Mouse (Mus musculus) kidney, embryonic 14.5 days (tissue): ENCODE results near the gene Tubgcp6. TPM values are rescaled to one million over a fixed set of nuclear protein-coding genes. Genes with fewer than 3 reads are reported as not detected.
A peak's percentile ranks its signal among the peaks of the same experiment; 100 is the strongest.

ENCODE experiments used
- ATAC-seq: fragments of 200-750 bp; cut with Nextera tagmentation; 2 replicates; pipeline ENCODE4 v1.8.0; 2017; ENCODE audit warnings: moderate number of reproducible peaks, mild to moderate bottlenecking, moderate TSS enrichment, moderate library complexity; ENCODE audit not compliant: low FRiP score, low TSS enrichment
- H3K27ac ChIP-seq: fragments of 300-500 bp; sonication (generic); 2 replicates; pipeline ENCODE4 v1.5.1; 2014; ENCODE audit warnings: low read depth, mild to moderate bottlenecking, low read length, moderate library complexity, mixed read lengths
- H3K27me3 ChIP-seq: fragments of 300-500 bp; sonication (generic); 2 replicates; pipeline ENCODE4 v1.6.1; 2014; ENCODE audit warnings: mild to moderate bottlenecking, low read length; ENCODE audit not compliant: control insufficient read depth, insufficient read depth
- H3K36me3 ChIP-seq: fragments of 300-500 bp; sonication (generic); 2 replicates; pipeline ENCODE4 v1.6.1; 2014; ENCODE audit warnings: low read length, mixed read lengths; ENCODE audit not compliant: control insufficient read depth, insufficient read depth
- H3K4me1 ChIP-seq: fragments of 300-500 bp; sonication (generic); 2 replicates; pipeline ENCODE4 v1.6.1; 2014; ENCODE audit warnings: low read length, mixed read lengths; ENCODE audit not compliant: control insufficient read depth, insufficient read depth
- H3K4me2 ChIP-seq: fragments of 300-500 bp; sonication (generic); replicated peaks from 2 replicates; pipeline ENCODE4 v1.6.1; 2014; ENCODE audit warnings: low read depth, mild to moderate bottlenecking, low read length
- H3K4me3 ChIP-seq: fragments of 300-500 bp; sonication (generic); 2 replicates; pipeline ENCODE4 v1.5.1; 2014; ENCODE audit warnings: mild to moderate bottlenecking, low read length
- H3K9ac ChIP-seq: fragments of 300-500 bp; sonication (generic); 2 replicates; pipeline ENCODE4 v1.6.1; 2014; ENCODE audit warnings: low read depth, mild to moderate bottlenecking, low read length, moderate library complexity
- H3K9me3 ChIP-seq: fragments of 300-500 bp; sonication (generic); 2 replicates; pipeline ENCODE4 v1.6.1; 2016; ENCODE audit warnings: low read length; ENCODE audit not compliant: control insufficient read depth
- WGBS: fragments of 180-500 bp; shearing (Covaris S2); extraction: QIAGEN DNeasy Blood & Tissue Kit; methylation state at CpG from one replicate; pipeline ENCODE4 v1.1.7; 2014; 5-methylcytosine and 5-hydroxymethylcytosine counted together
- polyA plus RNA-seq: library from polyadenylated mRNA; unstranded; fragments of >200 nt; fragmentation: Nextera tagmentation; extraction: Ambion mirVana; gene quantifications from 2 replicates; pipeline ENCODE4 v1.2.1, GENCODE M21; 2014

The Tubgcp6 gene
- polyA plus RNA-seq, 1 experiment from 2014 or later: 21.0 TPM

- H3K36me3 ChIP-seq: peaks cover 48% of the 10 kb centered on the region
- no peak overlapping the region for H3K27ac ChIP-seq
- WGBS: 94% methylated on average over 2 of the region's 2 CpGs
Observed at GRCm38 (mm10) chr15:89084826-89085225, 38.1 kb downstream of the Tubgcp6 start.

DNA sequence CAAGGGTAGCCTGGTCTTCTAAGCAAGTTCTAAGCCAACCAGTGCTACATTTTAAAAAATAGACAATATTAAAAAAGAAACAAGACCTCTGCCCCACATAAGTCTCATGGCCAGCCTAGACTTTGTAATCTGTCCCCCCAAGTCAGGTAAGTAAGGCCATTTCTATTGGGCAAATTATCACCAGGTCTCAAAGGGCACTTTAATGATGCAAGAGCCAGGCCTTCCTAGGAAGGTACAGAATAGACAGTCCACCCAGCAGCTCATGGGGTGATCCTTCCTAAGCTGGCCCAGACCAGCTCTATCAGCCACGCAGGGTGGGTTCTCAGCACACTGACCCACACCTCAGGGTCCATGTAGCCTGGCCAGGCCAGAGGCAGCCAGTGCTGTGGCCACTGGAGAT, 39.0 kb downstream of the Tubgcp6 start:
- no peaks in the 10 kb centered on the region for H3K9me3 ChIP-seq
- no peak overlapping the region for H3K4me3 ChIP-seq
- H3K27ac ChIP-seq: no peak overlapping the region
- H3K4me2 ChIP-seq: no peak overlapping the region
- H3K27me3 ChIP-seq: no peaks in the 10 kb centered on the region
- H3K9ac ChIP-seq: no peak overlapping the region
- peaks cover 50% of the 10 kb centered on the region for H3K36me3 ChIP-seq
- H3K4me1 ChIP-seq: no peaks in the 10 kb centered on the region
- 83% methylated on average over 1 of the region's 1 CpGs for WGBS
- ATAC-seq: no peak

More at GRCm38 (mm10) chr15:89084826-89085225, 38.1 kb downstream of the Tubgcp6 start:
- Histone ChIP-seq H3K9ac (no peak overlapping the region), H3K27me3 (no peaks in the 10 kb centered on the region), H3K9me3 (no peaks in the 10 kb centered on the region), H3K4me2 (no peak overlapping the region), H3K4me3 (no peak overlapping the region), H3K4me1 (peaks cover under 1% of the 10 kb centered on the region; the same call in 1 of the 2 replicates)
- no peak for ATAC-seq

DNA sequence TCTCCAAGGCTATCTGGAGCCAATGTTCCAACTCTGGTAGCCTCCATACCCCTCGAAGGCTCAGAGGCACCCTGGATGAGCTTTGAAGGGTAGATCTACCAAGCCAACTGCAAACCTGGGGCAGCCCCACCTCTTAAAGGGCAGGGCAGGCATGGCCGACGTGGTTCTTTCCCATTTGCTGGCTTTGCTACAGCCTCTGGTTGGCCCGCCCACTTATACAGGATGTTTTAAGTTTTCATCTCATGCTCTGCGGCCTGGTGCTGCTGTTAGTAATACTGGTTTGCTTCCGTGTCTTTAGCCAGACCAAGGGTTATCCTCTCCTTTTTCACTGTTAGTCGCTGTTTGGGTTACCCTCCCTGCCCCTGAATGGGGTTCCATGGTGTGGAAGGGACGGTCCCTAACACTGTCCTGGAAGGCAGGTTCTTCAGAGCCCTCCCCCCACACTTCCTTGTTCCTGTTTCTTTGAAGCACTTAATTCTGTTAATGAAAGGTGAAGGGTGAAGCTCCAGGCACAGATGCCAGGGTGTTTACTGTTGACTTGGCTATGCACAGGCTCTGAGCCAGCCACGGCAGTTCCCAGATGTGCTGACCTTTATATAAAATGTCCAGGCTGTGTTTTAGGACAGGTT, 44.6 kb downstream of the Tubgcp6 start:
- Histone ChIP-seq H3K9me3 (no peaks in the 10 kb centered on the region), H3K9ac (no peak overlapping the region)
- 52% methylated on average over 9 of the region's 9 CpGs for WGBS

DNA sequence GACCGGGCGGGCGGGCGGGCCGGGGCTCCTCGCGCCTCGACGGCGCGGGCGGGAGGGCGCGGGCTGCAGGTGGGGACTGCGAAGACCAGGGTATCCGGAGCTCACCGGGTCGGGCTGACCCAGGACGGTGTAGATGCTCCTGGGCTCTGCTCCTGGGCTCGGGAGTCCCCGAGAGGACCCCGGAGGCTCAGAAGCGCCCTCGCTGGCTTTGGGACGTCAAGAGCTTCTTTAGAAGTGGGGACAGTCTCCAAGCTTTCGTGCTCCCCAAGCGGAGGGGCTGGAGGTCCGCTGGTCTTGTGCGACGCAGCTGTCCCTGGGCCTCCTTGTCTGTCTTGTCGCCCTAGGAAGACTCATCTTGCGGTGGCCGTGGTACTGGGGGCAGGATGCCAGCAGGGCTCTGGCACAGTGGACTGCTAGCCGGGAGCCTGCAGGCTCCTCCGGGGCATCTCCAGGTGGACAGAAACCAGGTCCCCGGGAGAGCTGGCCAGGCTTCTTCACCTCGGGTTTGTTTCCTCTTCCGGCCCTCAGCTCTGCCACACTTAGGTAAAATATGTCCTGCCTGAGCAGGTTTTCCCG, 46.7 kb downstream of the Tubgcp6 start:
- no peaks in the 10 kb centered on the region for H3K9me3 ChIP-seq
- peak overlapping the region; percentile 67 for H3K4me3 ChIP-seq
- peaks cover 20% of the 10 kb centered on the region for H3K4me1 ChIP-seq
- 2% methylated on average over 15 of the region's 39 CpGs for WGBS
- H3K36me3 ChIP-seq: peaks cover 4% of the 10 kb centered on the region; the same call in 1 of the 2 replicates
- H3K27me3 ChIP-seq: 0 out of 2 replicates have a peak, but pooled peaks cover 3% of the 10 kb centered on the region
- peak overlapping the region; percentile 80 for H3K27ac ChIP-seq
- H3K4me2 ChIP-seq: peak overlapping the region; percentile 89
- peak; percentile 67 for ATAC-seq
- H3K9ac ChIP-seq: peak overlapping the region; percentile 86

More for the DNA sequence above, 44.6 kb downstream of the Tubgcp6 start:
- H3K4me1 ChIP-seq: peaks cover 20% of the 10 kb centered on the region
- no peak overlapping the region for H3K4me3 ChIP-seq
- H3K36me3 ChIP-seq: peaks cover 18% of the 10 kb centered on the region; the same call in 1 of the 2 replicates
- ATAC-seq: no peak
- no peak overlapping the region for H3K27ac ChIP-seq
- H3K27me3 ChIP-seq: no peaks in the 10 kb centered on the region
- H3K4me2 ChIP-seq: peak overlapping the region; percentile 0; the same call in 1 of the 2 replicates

GRCm38 (mm10) chr15:89075478-89076147, 47.3 kb downstream of the Tubgcp6 start:
- WGBS: under 1% methylated on average over 26 of the region's 59 CpGs
- ATAC-seq: peak; percentile 94
- H3K9ac ChIP-seq: peak overlapping the region; percentile 86
- peak overlapping the region; percentile 67 for H3K4me3 ChIP-seq
- peak overlapping the region; percentile 89 for H3K4me2 ChIP-seq
- H3K9me3 ChIP-seq: no peaks in the 10 kb centered on the region
- H3K27ac ChIP-seq: peak overlapping the region; percentile 80
- H3K4me1 ChIP-seq: peaks cover 20% of the 10 kb centered on the region
- H3K27me3 ChIP-seq: 0 out of 2 replicates have a peak, but pooled peaks cover 3% of the 10 kb centered on the region
- H3K36me3 ChIP-seq: peaks cover 4% of the 10 kb centered on the region; the same call in 1 of the 2 replicates

GRCm38 (mm10) chr15:89074613-89075477, 48.1 kb downstream of the Tubgcp6 start, which contains the start of gene Trabd:
Gene Trabd (plus strand): TSS chr15:89075124.
- Histone ChIP-seq H3K9me3 (no peaks in the 10 kb centered on the region), H3K27me3 (0 out of 2 replicates have a peak, but pooled peaks cover 3% of the 10 kb centered on the region), H3K4me3 (peak within 1 kb of the TSS; percentile 67), H3K27ac (peak within 1 kb of the TSS; percentile 80), H3K4me2 (peak within 1 kb of the TSS; percentile 89), H3K9ac (peak within 1 kb of the TSS; percentile 86), H3K4me1 (peaks cover 20% of the 10 kb centered on the region), H3K36me3 (peaks cover 2% of the 10 kb centered on the region; the same call in 1 of the 2 replicates)
- WGBS: 25% methylated on average over 11 of the region's 11 CpGs
- ATAC-seq: no peak

DNA sequence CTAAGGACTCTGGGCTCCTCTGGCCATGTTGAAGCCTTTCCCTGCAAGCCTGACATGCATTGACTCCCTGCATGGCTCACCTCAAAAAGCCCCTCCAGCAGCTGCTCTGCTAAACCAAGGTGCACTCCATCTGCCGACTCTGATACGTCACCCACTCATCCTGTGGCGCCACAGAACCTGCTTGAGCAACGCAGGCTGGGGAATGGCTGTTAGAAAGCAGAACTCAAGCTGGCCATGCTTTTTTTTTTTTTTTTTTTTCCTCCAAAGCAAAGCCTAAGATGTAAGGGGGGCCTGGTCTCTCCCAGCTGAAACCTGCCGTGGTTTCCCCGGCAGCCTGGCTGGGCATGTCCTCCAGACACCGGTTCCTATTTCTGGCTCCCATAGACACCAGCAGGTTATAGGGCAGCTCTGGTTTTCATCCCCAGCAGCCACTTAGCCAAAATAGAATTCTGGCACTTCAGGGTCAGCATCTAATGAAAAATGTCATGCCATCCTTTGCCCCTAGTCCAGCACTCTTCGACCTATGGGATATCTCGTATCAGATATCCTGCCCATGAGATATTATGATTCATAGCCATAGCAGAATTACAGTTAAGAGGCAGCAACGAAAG, 48.8 kb downstream of the Tubgcp6 start:
- no peak overlapping the region for H3K9ac ChIP-seq
- no peak overlapping the region for H3K27ac ChIP-seq
- no peak overlapping the region for H3K4me2 ChIP-seq
- WGBS: 85% methylated on average over 10 of the region's 10 CpGs
- H3K9me3 ChIP-seq: no peaks in the 10 kb centered on the region
- no peak overlapping the region for H3K4me3 ChIP-seq
- no peaks in the 10 kb centered on the region for H3K36me3 ChIP-seq
- H3K4me1 ChIP-seq: peaks cover 20% of the 10 kb centered on the region
- H3K27me3 ChIP-seq: 0 out of 2 replicates have a peak, but pooled peaks cover 3% of the 10 kb centered on the region
- no peak for ATAC-seq

DNA sequence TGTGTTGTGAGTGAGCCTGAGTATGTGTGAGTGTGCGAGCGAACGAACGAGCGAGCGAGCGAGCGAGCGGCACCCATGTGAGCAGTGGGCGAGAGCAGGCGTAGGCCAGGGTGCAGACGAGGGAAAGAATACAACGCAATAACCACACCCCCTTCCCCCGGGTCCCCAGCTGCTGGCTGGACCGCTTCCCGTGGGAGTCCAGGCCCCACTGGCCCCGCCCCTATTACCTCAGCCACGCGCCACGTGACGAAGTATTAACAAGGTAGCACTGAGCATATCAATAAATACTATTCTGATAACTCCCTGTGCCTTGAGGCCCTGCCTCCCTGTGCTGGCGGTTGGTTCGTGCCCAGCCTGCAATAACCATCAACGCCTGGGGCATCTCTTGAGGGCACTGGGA, 52.3 kb downstream of the Tubgcp6 start:
- Histone ChIP-seq H3K36me3 (no peaks in the 10 kb centered on the region), H3K27me3 (peaks cover 33% of the 10 kb centered on the region), H3K4me1 (no peaks in the 10 kb centered on the region), H3K9me3 (no peaks in the 10 kb centered on the region), H3K4me2 (no peak overlapping the region), H3K27ac (no peak overlapping the region), H3K9ac (no peak overlapping the region), H3K4me3 (no peak overlapping the region)
- 83% methylated on average over 24 of the region's 24 CpGs for WGBS
- no peak for ATAC-seq
